Mouse (Mus musculus) natural killer cell, adult 2 months (primary cell): ENCODE results near the gene Slc31a1.

Source experiments
- DNase-seq, 2 experiments: peaks; one replicate each; pipeline ENCODE4 v3.0.0; 2022; ENCODE audit warnings: low spot score in 2 of 2

Gene Slc31a1

DNA sequence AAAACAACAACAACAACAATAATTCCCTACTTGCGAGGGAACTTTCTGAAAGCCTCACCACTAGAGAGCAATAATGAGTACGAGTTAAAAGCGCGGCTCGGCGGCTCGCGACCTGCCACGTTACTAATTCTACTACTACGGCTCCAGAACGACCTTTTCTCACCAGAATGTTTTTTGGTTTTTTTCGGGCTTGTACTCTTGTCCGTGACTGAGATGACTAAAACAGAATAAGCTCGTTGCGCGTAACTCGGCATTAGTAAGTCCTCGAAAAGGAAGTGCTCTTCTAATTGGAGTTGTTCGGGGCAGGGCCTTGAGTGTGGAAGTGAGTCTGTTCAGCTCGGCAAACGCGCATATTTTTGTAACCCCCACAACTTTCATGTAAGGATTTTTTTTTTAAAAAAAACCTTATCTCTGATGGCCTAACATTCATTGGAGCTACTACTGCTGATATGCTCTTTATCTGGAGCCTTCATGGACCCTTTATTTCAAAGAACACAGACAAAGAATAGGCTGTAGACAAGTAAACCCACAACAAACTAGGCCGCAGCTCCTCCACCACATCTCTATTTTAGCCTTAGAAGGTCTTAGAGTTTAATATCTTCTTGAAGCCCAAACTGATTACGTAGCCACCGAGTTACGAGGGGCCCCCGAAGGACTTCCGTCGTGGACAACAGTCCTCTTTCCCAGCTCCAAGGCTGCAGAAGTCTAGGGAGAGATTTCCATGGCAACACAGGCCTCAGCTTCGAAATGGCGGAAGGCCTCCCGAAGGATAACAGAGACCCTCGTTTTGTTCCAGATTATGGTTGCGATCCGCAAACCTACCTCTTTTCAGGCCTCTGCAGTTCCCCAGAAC lies 47.4 kb downstream of the Slc31a1 start:
- peak; percentile 45 to 59 for DNase-seq

DNA sequence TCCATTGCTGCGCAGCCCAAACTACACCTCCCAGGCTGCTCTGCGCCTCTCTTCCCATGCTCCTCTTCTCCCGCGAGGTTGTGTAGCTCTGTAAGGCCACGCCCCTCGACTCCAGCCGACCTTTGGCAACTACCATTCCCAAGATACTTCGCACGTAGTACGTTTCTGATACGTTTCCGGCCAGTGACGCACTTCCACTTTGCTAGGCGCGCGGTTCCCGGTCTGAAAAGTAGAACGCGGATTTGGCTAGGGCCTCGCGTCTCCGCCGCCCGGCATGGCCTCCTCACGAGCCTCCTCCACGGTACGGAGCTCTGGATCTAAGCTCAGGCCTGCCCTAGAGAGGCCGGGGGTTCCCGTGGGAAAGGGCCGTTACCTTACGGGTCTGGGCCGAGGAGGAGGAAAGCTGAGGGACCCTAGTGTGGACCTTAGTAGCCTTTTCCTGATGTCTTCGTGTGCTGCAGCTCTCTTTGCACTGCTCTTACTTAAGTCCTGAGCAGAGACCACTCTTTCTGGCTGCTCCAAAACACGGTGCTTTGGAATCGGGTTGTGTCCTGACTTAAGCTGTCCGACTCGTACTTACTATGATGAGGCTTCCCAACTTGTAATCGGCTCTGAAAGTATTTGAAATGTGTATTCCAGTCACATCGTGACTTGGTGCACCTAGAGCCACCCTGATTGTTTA lies 48.2 kb downstream of the Slc31a1 start, which contains the start of the genes Cdc26 and Prpf4:
TSS of gene Cdc26 (minus strand) at position 42 of the 682 bp plus-strand sequence.
TSS of gene Prpf4 (plus strand) at position 197 of the 682 bp plus-strand sequence.
- peak; percentile 95 to 97 for DNase-seq

DNA sequence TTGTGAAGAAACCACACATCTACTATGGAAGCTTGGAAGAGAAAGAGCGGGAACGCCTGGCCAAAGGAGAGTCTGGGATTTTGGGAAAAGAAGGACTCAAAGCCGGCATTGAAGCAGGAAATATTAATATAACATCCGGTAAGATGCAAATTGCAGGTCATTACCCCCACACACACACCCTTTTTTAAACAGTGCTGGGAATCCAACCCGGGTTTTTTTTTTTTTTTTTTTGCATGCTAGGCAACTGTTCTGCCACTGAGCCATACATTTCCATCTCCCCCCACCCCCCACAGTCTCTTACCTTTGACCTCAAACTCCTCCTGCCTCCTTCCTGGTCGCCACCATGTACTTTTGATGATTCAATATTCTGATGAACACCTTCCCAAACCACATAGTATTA lies 49.1 kb downstream of the Slc31a1 start:
- DNase-seq: no peak

DNA sequence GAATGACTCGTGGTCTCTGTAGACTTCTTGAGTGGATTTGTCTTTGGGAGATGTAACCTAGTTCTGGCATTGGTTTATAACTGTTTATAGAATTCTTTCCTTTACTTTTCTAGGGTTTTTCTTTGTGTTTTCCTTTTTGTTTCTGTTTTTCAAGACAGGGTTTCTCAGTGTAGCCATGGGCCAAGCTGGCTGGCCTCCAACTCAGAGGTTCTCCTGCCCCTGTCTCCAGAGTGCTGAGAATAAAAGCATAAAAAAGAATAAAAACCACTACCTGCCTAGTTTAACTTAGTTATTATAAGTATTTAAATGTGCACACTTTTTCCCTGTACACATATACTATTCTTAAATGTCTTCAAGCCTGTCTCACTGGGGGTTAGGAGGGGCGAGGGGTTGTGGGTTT lies 49.8 kb downstream of the Slc31a1 start:
- no peak for DNase-seq

DNA sequence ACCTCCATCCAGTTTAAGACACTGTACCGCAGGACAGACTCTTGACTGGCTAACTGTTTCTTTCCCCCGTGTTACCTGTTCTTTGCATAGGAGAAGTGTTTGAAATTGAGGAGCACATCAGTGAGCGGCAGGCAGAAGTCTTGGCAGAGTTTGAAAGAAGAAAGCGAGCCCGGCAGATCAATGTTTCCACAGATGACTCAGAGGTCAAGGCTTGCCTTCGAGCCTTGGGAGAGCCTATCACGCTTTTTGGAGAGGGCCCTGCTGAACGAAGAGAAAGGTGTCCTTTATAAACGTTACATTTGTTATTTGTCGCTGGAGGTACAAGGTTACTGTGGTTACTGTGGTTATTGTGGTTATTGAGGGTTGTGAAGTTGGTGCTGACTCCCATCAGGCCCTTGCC lies 51.1 kb downstream of the Slc31a1 start:
- no peak for DNase-seq

DNA sequence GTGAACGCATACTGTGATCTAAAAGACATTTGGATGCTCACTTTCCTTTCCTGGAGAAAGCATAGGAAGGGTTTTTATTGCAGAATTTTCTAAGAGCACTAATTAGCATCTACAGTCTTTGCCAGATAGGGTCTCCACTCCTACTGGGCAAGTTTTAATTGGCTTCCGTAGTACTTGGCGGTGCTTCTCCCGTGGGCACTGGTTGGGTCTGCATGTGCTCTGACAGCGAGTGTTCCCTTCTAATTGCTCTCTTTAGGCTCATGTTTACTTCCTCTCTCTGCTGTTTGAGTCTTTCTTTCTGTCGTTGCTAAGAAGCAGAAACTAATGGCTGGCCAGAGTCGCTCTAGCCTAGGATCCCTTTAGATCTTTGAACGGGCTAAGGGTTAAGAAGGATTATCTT lies 57.9 kb downstream of the Slc31a1 start:
- DNase-seq: no peak

DNA sequence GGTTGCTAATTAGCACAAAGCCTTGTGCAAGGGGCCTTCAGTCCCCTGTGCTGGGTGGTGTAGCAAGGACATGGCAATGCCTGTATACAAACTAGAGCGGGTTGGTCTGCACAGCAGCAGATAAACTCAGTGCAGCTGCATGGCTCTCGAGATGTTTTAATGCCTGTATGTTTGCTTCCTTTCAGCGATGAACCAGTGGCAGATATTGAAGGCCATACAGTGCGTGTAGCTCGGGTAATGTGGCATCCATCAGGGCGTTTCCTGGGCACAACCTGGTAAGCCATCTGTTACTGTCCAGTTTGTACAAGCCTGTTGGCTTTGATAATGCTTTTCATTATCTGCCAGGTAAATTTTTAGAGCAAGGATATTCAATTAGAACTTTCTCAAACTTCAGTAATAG lies 58.6 kb downstream of the Slc31a1 start:
- DNase-seq: no peak

DNA sequence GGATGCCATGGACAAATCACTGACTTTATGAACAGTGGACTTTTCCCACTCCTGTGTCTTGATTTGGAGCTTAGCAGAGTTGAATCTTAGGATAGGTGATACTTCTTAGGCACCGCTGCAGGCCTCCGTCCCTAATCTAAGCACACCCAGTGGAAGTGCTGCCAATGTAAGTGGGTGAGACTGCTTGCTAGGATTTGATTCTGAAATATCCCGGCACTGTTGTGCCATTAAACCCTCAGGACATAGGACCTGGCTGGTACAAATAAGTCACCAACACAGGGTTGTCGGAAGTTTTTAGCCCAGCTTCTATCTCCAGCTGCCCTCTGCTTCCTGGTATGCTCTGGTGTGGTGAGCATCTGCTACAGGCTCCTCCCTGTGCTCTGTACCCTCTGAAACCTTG lies 65.4 kb downstream of the Slc31a1 start:
- no peak for DNase-seq

DNA sequence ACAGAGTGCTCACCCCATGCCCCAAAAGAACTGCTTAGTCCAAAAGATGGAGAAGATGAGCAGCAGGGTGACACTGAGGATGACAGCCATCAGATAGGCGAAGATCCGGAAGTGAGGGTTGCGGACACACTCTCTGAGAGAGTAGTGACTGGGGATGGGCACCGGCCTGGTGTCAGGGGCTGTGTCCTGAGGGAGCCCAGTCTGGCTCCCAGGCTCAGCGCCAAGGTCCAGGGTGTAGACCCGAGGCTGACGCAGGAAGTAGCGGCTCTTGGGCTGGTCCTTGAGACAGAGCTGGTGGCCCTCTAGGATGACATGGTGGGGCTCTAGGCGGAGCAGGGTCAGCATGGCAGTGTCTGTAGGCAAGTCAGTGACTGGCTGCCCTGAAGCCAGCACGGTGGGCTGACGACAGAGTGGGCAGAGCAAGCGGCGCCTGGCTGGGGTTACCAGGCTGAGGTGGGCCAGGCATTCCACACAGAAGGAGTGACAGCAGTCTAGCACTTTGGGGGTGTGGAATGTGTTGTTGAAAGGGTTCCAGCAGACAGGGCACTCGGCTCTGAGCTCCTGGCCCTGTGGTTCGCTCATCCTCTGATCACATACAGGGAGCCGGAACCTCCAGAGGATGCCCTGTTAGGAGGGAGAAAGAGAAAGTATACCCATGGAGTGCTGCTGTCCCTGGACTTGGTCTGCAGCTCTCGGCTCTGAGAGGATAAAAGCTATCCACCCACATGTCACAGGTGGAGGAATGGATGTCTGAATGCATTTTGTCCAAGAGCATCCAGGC lies 67.6 kb downstream of the Slc31a1 start:
- DNase-seq: no peak

DNA sequence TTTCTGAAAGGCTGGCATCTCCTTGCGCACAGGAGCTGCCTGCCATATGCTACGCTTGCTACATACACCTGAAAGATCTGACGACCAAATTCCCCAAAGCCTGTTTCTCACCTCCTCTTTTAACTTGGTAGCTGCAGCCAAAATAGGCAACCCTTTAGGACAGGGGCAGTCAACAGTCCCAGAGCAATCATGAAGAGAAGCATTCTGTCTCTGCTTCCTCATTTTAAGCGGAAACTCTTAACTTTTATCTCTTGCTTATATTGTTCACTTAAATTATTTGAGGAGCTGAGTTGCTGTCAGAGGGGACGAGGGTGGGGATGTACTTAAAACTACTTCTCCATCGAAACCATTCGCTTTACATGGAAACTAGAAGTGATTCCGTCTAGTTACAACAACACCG lies 69.1 kb downstream of the Slc31a1 start:
- no peak for DNase-seq

DNA sequence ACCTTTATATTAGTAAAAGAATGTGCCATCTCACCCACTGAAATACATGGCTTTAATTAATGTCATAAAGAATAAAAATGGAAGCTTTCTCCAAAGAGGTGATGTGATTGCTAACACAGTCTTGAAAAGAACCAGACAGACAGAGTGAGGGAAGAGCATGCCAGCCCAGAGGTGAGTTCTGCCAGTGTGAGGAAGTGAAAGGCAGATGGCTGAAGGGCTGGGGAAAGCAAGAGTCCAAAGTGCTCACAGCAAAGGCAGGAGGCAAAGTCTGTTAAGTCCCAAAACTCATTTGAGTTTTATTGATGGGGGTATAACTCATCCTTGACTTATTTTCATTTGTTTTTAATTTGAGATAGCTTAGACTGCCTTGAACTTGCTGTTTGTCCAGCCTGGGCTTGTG lies 70.2 kb downstream of the Slc31a1 start:
- DNase-seq: no peak

DNA sequence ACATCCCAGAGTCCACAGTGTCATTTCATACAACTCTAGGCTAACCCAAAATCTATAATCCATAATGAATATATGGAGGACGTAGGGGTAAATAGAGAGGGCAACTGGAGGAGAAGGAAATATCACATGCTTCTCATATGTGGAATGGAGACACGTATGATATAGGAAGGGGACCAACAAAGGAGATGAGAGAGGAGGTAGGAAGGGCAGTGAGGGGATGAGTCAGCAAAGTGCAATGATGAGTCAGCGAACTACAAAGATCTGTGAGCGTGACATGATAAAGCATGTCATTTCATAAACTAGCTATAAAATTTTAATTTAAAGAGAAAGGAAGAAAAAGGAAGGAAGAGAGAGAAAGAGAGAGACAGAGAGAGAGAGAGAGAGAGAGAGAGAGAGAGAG lies 71.0 kb downstream of the Slc31a1 start:
- DNase-seq: no peak

DNA sequence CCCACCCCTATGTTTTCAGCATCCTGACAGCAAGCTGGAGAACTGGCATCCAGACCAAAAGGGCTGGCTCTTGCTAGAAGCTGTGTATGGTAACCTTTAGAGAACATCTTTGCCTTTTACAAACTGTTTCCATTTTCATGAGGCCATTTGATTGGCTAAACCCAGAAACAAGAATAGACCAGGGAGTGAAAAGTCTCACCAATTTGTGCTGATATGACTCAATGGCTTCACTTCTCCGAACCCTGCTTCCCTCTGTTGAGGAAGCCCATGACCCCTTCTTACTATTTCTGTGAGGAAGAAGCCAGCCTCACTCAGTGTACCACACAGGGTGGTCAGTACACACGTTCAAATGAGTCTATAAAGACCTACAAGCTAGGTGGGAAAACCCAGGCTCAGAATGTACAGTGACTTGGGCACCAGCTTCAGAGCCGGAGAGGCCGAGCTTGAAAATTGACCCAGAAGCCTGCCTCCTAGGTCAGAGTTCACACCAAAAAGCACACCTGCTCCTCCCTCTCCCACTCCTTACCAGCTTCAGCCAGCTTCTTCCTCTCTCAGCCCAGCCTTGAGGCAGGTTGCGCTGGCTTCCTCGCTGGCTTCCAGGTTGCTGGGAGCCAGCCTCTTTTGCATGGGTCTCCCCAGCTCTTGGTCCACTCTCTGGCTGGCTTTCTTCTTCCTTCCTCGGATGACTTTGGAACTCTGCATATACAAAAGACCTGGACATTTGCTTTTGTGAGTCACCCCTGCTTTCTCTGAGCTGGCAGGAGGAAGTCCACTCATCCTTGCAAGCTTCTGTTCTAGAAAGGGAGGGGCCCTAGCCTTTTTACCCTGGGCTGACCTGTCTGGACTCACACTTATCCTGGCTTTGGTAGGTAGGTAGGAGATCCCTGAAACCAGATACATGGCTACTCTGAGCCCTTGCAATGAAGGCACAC lies 73.7 kb downstream of the Slc31a1 start:
- no peak for DNase-seq

DNA sequence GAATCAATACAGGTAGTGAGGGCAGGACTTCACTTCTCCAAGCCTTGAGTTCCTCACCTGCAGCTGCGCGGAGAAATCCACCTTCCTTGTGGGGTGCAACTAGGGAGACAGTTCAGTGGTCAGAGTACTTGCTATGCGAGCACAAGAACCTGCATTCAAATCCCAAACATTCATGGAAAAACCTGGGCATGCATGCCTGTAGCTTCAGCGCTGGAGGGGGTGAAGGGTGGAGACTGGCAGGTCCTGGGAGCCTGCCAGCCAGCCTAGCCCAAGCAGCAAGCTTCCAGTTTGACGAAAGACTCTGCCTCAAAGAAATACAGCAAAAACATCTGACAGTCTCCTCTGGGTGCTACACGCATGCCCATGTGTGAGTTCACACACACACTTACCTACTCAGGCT lies 74.6 kb downstream of the Slc31a1 start, which contains the start of gene Rnf183:
TSS of gene Rnf183 (minus strand) at position 172 of the 400 bp plus-strand sequence.
- DNase-seq: no peak

DNA sequence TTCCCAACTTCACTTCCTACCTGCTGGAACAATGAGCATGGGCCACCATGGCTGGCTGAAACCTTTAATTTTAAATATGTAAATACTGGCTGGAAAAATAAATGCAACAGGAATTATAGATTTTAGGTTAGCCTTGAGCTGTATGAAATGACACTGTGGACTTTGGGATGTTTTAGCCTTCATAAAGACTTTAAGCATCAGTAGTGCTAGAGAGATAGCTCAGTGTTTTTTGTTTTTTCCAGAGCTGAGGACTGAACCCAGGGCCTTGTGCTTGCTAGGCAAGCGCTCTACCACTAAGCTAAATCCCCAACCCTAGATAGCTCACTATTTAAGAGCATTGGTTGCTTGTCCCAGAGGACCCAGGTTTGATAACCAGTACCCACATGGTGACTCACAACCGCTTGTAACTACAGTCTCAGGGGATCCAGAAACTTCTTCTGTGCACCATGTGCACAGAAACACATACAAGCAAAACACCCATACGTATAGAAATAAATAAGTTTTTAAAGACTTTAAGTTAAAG lies 76.8 kb downstream of the Slc31a1 start:
- DNase-seq: no peak

DNA sequence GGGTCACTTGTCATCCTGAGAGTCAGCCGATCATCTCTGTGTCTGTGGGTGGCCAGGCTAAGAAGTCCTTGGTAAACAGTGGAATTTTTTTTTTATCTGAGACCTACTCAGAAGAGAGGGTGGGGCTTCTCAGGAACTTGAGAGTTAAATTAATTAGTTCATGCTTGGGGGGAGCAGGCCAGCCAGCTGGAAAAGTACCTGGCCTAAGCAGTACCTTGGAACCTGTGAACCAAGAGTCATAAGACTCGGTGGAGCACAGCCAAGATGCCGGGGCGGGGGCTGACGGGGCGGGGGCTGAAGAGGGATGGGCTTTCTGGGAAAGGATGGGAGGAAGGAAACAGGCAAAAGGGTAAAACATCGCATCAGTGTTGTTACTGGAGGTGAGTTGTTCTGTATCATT lies 77.3 kb downstream of the Slc31a1 start:
- DNase-seq: no peak

DNA sequence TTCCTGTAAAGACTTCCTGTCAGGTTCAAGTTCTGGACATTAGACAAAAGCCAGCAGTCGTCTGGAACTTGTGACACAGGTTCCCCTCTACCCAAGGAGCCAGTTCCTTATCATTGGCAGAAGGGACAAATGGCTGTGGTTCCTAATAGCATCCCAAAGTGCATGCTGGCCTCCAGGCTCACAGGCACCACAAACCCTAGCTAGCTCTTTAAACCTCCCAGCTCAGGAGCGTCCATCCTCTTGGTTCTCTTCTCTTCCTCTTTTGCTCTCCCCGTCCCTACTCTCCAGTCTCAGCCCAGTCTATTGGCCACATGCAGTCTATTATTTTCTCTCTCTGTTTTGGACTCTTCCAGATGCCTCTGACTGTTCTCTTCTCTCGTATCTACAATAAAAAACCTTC lies 79.3 kb downstream of the Slc31a1 start:
- DNase-seq: no peak

DNA sequence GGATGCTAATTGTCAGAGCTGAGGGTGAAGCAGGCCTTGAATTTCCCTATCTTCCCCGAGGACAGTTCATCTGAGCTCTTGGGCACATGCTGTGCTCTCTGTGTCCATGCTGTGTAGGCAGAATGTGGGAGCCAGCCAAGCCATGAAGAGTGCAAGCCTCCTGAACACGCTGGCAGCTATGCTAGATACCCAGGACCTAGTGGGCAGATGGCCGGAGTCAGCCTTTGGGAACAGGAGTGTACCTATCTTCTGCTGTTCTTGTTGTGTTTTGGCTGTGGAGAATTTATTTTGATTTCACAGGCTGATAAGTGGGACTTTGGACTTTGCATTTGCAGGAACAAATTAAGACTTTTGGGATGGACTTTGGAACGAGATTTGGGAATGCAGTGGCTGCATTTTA lies 80.0 kb downstream of the Slc31a1 start:
- no peak for DNase-seq

DNA sequence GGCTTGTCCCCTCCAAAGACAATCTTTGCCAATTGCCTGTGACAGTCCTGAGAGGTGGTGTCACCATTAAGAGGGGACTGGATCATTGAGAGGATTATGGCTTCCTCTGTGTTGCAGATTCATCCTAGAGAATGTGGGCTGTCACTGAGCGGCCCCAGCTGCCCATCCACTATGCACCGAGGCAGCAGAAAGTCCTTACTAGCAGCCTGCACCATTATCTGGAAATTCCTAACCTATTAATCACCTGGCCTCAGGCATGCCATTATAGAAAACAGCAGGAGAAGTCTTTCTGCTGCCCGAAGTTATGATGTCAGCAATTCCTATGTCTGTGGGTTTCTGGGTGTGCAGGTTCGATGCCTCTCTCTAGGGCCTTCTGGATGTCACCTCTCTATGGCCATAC lies 80.5 kb downstream of the Slc31a1 start:
- DNase-seq: no peak
